Mouse (Mus musculus) thymus, postnatal 25 days (tissue): Measurements from ENCODE around the gene Dido1.

Experiments
- DNase-seq: peaks from one replicate; pipeline ENCODE4 v3.0.0; 2022

Gene Dido1

DNA sequence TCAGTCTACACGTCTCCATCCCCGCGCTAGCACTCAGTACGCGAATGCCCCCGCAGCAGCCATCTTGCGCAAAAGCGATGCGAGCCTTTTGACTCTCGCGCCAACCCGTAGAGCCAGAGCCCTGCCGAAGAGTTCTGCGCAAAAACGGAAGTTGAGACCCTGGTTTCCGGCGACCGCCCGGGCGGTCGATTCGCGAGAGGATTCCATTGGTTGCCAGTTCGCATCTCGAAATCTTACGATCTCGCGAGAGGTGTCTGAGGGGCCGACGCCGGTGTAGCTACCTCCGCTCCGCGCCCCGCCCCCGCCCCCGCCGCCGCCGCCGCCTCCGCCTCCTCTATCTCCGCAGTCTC, at the start of gene Dido1, which contains the start of gene Gid8:
Dido1 (minus strand) TSS at position 77 of the 350 bp plus-strand sequence.
Gid8 (plus strand) TSS at position 195 of the 350 bp plus-strand sequence.
- peak; percentile 94 for DNase-seq

DNA sequence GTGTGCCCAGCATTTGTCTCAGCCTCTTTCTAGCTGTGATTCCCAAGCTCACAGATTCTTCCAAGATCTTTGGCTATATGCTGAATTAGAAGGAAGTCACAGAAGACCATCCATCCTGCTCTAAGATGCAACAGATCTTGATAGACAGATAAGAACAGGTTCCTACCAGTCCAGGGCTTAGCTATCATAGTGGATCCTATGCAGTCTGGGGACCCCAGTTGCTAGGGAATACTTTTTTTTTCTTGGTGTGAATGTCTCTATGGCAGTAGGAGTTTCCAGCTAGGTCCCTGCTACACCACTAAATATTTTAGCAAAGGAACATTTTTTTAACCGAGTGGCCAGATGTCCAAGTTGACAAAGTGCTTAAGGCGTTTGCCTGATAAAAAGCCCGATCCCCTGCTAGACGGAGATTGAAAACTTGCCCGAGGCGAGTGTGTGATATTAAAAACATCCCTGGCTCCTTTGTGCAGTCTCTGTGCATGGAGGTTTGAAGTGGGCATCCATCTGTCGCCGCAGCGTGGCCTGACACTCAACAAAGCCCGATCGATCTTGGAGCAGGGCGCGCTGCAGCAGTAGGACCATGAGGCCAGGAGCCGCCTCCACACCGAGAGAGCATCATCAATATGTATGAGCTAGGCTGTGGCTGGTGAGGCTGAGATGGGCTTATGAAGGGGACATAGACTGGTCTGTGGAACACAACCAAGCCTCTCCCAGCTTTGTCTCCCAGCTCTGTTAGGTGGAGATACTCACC, 48.9 kb upstream of the Dido1 start:
- no peak for DNase-seq

GRCm38 (mm10) chr2:180756786-180757185, 47.0 kb upstream of the Dido1 start:
- no peak for DNase-seq

DNA sequence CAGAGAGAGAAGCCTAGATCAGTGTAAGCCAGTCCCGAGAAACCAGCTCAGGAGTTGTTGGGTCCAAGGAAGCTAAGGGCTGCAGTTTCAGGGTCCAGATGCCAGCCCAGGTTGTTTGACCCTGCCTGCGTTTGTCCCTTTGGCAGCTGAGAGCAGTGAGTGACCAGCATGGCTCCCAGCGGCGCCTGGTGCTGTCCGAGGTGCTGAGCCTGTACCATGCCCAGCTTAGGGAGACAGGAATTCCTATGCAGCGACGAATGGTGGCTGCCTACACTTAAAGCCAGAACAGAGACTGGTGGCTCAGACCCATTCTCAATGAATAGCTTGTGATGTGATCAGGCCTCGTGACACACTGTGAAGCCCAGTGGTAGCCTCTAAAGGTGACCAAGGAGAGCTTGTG, 46.1 kb upstream of the Dido1 start:
- DNase-seq: no peak

DNA sequence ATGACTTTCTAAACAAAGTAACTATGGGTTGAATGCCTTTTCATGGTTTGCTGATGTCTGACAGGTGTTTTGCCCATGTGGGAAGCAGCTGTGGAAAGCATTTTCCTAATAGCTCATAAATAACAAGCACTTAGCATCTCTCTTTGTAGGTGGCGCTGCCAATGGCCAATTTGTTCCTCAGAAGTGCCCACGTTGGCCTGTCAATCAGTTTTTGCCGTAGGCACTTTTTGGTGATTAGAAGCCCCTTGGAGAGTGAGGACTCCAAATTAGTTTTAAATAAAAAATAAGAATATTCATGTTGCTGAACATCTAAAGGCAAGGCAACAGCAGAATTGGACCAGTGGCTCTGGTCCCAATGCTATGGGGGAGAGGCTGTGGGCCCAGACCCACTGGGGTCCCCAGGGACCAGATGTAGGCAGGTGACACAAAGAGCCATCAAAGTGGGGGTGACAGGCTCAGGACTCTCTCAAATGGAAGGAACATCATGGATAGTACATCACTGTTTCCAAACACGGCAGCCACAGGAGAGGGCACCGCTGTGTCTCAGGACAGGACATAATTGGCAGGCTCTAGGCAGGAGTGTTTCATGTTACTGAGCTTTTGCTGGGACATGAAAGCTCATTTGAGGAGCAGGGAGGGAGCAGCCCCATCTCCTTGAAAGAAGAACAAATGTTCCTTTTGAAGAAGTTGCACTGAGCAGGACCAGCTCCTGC, 45.3 kb upstream of the Dido1 start:
- no peak for DNase-seq

DNA sequence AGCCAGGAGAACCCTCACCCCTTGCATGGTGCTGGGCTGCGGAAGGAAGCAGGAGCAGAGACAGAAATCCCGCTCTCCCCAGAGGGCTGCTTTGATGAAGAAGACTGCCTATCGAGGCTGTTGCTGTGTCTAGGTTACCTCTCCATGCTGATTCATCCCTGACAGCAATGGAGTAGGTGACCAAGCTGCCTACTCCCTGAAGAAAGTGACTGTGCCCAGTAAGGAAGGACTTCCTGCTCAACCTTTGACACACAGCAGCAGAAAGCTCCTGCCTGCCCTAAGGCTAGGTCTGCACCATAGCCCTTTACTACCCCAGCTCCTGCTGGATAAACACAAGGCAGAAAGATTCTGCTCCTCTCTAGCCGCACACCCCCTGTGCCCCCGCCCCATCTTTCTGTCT, 39.1 kb upstream of the Dido1 start:
- no peak for DNase-seq

DNA sequence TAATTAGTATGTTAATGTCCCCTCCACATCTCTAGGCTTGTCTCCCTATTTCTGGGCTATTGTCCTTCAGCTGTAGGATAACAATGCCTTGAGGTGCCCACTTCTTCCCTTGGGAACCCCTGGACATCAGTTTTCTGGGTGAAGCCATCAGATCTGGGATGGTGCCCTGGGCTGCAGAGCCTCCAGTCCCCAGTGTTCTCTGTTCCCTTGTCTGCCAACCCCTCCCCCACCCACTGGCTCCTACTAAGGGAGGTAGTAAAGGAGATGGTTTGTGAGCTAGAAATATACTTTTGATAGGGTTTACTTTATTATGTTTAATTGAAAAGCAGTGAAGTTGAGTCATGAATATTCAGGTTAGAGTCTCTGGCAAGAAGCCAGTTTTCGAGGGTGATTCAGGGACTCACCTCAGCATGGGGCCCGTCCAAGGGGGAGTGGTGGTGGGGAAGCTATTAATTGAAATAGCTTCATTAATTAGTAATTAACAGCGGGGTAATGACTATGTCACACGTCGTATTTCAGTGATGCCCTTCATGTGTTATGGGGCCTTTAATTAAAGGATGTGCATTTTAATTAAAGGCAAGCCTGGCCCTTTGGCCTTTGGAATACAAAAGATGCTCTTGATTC, 36.9 kb upstream of the Dido1 start:
- DNase-seq: no peak

DNA sequence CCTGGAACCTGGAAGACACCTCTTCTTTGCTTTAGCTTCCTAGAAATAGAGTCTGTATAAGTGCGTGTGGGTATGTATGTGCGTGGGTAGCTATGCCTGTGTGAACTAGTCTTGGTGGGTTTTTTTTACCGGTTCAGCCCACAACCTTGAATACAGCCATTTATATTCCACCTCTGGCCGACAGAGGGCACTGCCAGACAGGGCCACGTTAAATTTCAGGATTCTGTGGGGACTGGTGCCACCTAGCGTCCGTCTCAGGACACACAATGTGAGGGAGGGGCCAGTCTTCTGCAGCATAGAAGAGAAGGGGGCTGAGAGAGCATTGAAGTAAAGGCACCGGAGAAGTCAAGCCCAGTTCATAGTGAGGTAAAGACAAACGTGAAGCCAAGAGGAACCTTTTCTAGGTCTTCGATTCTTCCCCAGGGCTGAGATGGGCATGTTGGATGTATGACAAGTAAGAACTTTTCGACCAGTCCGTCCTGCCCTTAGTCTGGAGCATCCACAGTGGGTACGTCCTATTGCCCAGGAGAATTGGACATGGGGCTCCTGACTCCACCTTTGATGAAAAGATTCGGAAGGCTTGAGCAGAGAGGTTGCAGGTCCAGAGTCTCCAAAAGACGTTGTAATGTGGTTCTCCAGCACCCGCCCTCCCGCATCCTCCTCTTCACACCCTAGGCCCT, 35.6 kb upstream of the Dido1 start:
- DNase-seq: peak; percentile 90

DNA sequence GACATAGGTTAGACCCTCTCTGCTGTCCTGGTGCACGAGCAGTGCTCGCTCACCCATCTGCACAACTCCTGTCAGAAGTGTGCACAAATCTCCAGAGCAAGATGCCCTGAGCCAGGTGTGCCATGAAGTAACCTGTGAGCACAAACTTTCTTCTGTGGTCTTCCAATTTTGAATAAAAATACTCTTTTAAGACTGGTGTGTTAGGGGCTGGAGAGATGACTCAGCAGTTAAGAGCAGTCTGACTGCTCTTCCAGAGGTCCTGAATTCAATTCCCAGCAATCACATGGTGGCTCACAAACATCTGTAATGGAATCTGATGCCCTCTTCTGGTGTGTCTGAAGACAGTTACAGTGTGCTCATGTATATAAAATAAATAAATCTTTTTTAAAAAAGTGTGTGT, 33.5 kb upstream of the Dido1 start:
- DNase-seq: no peak

GRCm38 (mm10) chr2:180742820-180743219, 33.0 kb upstream of the Dido1 start:
- no peak for DNase-seq

DNA sequence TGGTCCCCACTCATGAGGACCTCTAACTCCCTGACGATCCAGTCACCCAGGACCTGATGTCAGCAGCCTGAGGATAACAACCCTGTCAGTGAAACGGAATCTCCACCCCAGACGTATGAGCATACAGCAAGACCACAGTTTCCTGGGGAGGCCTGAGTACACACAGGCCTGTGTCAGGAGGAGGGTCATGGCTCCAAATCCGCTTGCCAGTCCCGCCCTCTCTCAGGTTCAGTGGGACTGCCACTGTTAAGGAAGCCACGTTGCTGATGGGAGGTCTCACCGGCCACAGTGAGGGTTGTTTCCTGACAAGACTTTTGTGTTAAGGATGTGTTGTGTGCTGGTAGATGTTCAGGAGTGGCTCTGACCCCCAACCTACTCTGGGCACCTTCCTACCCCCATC, 31.6 kb upstream of the Dido1 start:
- DNase-seq: no peak

DNA sequence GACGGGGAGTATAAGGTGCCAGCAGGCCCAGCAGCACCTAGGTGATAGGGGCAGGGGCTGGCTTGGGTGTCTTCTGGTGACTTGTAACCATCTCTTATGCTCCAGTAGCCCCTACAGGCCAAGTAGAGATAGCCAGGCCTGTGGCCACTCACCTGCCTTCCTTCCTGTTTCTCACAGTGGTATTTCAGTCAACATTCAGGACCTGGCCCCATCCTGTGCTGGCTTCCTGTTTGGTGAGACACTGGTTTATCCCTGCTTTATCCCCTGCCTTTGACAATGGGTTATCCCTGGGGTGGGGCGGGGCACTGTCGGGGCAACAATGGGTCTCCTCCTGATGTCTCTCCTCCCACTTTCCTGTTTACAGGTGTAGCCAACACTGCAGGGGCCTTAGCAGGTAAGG, 30.6 kb upstream of the Dido1 start:
- DNase-seq: no peak

DNA sequence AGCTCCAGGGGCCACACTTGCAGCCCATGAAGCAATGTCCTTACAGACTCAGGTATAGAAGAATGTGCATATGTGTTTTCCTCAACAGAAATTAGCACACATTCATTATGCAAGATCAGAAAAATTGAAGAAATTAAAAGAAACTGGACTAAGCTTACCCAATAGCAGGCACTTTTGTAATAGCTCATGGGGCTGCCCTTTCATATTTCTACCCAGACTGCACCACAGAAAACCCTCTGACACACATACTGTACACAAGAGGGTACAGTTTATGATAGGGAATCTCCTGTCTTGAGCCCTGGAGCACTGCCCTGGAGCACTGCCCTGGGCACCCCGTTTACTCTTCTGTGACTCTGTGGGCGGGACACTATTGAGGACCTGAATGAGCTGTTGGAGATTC, 28.2 kb upstream of the Dido1 start:
- DNase-seq: no peak

- DNase-seq: no peak
These were observed 25.4 kb upstream of the Dido1 start for GRCm38 (mm10) chr2:180735232-180735631.

DNA sequence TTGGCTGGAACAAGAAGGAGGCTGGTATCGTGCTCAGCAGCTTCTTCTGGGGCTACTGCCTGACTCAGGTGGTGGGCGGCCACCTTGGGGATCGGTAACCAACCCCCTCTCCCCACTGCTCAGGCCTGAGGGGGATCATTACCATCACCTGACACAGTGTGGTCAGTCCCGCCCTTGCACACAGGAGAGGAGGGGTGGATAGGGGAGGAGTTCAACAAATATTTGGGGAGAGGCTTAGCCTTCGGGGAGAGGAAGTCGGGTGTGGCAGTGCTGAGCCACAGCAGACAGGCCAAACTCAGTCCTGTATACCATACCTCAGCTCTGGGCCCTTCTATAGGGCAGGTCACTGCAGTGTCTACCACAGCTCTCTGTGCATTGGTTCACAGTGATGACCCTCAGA, 22.2 kb upstream of the Dido1 start:
- no peak for DNase-seq

DNA sequence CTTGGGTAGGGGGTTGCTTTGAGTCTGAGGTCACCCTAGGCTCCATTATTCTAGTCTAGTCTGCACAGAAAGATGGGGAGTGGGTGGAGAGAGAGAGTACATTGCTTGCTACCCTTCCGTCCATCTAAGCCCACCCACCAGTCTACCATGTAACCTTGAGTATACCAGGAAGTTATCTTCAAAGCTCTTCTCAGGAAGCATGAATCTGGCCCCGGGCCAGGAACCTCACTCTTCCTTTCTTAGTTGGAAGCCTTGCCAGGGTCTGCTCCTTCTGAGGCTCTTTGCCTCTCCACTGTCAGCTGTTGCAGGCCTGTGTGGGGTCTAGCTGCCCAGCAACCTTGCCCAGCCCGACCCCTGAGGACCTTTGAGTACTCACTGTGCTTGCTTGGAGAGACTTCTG, 21.2 kb upstream of the Dido1 start:
- peak; percentile 73 for DNase-seq

DNA sequence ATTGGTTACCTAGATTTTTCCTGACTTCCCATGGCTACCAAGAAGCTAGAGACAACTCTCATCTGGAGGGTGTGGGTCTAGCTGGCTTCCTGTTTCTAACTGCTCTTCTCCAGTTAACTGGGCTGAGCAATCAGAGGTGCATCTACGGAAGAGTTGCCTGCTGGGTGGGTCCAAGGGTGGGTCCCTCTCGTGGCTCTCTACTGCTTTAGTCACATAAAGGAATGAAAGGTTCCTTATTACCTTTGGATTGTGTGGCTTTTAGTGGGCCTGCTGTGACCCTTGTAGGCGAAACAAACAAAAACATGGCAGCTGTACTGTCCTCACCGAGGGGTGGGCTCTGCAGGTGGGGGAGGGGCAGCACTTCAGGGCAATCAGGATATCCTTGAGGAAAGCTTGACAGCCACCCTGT, 17.8 kb upstream of the Dido1 start:
- DNase-seq: no peak

DNA sequence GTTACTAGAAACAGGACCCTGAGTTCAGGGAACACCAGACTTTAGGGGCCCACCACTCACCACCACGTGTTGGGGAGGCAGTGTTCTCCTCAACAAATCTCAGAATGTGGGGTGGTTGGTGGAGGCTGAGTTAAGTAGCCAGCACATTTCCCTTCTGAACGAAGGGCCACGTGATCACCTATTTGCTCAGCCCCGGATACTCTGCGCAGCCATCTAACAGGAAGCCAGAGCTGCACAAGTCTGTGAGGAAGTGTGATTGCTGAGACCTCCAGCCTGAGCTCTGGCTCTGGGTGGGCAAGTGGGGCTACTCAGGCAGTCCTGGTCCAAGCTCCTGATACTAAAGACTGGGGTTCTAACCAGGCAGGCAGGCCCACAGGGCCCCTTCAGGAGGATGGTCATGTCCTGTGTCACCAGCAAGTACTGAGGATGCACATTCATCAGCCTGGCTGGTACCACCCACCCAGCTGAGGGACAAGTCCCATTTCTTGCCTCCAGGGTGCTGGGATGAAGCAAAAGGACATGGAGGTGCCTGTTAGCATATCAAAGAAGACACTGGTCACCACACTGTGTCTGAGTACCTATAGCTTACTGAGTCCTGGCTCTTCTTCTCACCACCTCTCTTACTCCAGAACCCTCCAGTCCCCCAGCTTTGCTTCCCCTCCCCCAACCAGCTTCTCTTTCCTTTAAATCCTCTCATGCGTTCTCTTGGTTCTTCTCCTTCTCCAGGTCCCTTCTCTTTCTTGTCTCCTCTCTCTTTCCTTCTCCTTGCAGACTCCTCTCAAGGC, 17.1 kb upstream of the Dido1 start:
- peak; percentile 63 for DNase-seq

- no peak for DNase-seq
These were observed 16.2 kb upstream of the Dido1 start for GRCm38 (mm10) chr2:180725856-180726629.

- DNase-seq: no peak
These were observed 15.6 kb upstream of the Dido1 start for GRCm38 (mm10) chr2:180725414-180725778.

GRCm38 (mm10) chr2:180724585-180725413, 15.0 kb upstream of the Dido1 start, which contains the start of gene Slc17a9:
Gene Slc17a9, plus strand, starts transcription at chr2:180725263.
- peak; percentile 60 for DNase-seq
